Mouse (Mus musculus) kidney, adult 11 months (tissue): Measurements from ENCODE around the gene Iqck.
A peak's percentile ranks its signal among the peaks of the same experiment; 100 is the strongest.

ENCODE experiments used
- DNase-seq: peaks from one replicate; pipeline ENCODE4 v3.0.0; 2022

The Iqck gene

DNA sequence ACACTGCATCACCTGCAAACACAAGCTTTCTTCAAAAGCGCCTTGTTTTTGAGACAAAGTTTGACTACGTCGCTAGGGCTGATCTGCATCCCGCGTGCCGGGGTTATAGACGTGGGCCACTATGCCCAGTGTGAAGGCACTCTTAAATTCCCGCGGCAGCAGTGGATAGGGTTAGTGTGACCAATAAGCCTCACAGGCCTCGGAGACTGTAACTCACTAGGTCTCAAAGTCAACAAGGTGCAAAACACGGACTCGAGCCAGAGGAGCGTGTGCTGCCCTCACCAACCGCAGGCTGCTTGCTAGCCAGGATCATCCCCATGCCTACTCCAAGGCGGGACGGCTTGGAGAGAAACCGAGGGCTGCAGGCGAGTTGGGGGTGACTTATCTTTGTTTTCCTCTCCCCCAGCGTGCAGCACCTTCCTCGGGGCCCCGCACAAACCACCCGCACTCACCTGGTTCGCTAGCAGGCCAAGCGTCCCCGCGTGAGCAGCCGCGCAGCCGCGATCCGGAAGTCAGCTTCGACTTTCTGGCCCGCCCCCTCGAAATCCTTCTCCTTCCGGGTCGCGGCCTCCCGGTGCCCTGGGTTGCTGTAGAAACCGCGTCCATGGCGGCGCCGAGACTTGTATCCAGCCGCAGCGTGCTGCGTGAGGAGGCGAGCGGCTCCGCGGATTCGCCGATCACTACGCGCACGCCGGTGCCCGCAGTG is at the start of gene Iqck:
Gene Iqck, plus strand, starts transcription at position 582 of the 706 bp plus-strand sequence.
- peak; percentile 86 for DNase-seq

- DNase-seq = no peak
Measured at GRCm38 (mm10) chr7:118806631-118807411, 48.7 kb upstream of the Iqck start.

DNA sequence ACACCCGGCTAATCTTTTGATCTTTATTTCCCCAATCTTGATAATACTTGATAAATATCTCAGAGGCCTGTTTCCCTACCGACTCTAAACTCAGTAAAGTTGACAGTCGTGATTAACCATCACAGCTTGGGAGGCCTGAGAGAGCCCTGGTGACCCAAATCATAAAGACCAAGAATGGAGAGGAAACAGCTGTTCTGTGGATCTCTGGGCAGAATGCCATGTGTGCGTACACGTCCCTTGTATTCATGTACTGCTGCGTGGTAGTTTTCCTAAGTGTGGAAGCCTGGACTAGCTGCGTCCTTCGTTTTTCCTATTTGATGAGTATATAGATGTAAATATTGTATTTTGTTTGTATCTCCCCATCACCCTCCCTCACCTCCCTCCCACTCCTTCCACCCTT is 47.7 kb upstream of the Iqck start:
- DNase-seq = no peak

DNA sequence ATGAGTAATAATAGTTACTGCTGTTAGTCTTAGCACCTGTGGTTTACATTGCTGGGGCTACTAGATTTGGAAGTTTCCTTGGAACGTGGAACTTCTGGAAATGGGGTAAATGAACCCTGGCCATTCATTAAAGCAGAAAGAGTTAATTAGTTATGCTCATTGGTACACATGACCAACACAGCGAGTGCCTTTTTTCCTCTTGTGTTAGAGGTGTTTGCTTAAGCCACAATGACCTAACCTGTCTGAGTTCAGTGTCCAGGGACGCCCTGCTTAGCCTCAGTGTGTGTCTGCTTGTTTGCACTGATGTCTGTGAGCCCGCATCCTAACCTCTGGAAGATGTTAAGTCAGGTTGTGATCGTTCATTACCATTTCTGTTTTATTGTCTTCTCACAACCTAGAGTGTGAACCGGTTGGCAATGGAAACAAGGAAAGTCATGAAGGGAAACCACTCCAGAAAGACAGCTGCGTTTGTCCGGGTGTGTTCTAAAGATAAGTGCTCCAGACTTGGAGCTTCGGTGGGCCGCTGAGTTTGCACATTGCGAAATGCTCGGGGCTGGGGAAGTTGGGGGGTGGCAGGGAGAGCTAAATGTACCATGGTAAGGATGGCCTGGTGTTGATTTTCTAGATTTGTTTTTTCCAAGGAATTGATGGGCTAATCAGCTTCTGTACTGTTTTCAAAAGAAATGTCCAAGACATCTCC is 44.0 kb upstream of the Iqck start:
- DNase-seq = peak; percentile 26

DNA sequence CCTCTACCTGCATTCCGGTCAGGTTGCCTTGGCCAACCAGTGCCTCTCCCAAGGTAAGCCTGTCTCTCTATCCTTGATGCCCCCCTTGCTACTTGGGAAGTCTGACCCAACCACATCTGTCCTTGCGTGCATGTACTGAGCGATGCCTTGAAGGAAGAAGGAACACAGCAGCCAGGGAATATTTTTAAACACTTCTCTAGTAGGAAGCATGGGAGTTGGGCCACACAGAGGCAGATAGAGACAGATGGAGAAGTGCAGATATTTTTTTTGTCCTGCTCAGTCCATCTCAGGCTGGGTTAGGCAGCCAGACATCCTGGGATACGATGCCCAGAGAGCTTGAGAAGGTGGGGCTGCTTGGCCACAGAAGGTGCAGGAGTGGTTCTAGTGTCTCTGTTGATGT is 42.0 kb upstream of the Iqck start:
- no peak for DNase-seq

DNA sequence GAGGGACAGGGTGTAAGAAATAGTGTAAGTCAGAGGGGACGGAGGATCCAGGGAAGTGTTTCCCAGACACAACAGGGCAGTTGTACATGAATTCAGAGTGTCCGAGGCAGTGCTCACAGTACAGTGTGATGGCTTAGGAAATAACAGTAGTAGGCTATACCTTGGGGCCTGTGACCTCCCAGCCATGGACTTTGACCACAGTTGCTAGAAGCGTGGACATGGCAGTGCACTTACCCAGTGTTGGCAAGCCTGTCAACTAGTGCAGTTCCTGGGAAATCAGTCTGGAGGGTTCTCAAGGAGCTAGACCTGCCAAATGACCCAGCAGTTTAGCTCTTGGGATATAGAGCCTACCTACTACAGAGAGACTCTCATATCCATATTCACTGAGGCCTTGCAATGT is 39.3 kb upstream of the Iqck start:
- peak; percentile 34 for DNase-seq

DNA sequence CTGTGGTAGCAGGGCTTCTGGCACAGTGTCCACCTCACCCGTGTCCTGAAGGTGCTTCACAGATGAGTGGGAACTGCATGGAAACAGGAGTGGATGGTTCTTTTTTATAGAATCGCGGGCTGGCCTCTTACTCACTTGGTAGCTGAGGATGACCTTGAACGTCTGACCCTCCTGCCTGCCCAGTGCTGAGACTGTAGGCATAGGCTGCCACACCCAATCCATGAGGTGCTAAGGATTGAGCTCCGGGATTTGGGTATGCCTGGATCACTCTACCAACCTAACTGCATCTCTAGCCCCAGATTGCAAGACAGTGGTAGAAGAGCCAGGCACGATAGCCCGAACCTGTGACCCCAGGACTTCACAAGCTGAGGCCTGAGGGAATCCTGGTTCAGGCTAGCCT is 37.8 kb upstream of the Iqck start:
- no peak for DNase-seq

DNA sequence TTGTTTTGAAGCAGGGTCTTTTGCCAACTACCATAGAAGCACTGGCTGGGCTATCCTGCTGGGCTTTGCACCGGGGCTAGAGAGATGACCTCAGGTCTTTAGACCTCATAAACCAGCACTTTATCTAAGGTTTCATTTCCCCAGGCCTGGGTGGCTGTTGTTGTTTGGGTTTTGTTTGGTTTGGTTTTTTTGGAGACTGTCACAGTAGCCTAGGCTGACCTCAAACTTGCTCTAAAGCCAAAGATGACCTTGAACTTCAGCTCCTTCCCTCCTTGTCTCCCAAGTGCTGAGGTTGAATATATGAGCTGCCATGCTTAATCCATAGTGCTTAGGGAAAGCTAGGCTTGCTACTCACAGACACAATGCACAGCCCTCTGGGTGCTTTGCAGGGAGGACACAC is 35.9 kb upstream of the Iqck start:
- DNase-seq = no peak

GRCm38 (mm10) chr7:118821356-118821755 is 34.2 kb upstream of the Iqck start:
- DNase-seq = no peak

GRCm38 (mm10) chr7:118821887-118822556 is 33.5 kb upstream of the Iqck start:
- no peak for DNase-seq

GRCm38 (mm10) chr7:118824451-118824850 is 31.1 kb upstream of the Iqck start:
- DNase-seq = no peak

DNA sequence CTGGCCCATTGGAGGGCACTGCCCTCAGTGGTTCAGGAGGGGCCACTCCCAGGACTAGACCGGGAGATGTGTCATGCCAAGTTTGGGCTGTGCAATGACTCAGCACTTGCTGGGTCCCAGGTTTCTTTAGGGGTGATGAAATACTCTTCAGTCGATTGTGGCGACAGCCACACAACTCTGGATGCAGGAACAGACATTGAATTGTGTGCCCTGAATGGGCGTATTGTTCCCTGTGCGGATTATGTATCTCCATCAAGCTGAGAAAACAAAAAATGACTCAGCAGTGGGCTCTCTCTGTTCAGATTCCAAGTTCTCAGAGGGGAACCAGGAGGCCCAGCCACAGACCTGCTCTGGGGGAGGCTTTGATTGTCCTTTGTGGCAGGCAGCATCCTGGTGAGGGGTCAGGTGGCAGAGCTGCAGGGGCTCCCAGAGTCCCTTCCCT is 27.6 kb upstream of the Iqck start:
- DNase-seq = no peak

GRCm38 (mm10) chr7:118837901-118838300 is 17.7 kb upstream of the Iqck start:
- no peak for DNase-seq

GRCm38 (mm10) chr7:118841030-118841745 is 14.4 kb upstream of the Iqck start:
- no peak for DNase-seq

GRCm38 (mm10) chr7:118841796-118842195 is 13.8 kb upstream of the Iqck start:
- no peak for DNase-seq

- DNase-seq = no peak
Measured at GRCm38 (mm10) chr7:118842938-118843337, 12.6 kb upstream of the Iqck start.

DNA sequence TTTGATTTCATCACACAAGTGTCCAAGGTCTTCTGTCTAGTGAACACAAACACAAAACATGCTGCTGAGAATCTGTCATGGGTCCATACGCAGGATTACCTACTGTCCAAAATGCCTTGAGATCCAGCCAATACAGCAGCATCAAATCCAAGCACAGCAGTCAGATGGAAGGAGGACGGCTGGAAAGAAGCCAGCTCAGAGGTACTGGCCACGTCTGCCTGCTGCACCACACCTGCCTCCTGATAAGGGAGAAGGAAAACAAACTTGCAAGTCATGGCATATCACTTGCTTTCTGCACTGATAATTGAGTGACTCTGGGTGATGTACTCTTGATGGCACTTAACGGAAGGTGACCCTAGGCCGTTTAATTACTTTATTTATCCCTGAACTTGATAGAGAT is 10.4 kb upstream of the Iqck start:
- DNase-seq = no peak

DNA sequence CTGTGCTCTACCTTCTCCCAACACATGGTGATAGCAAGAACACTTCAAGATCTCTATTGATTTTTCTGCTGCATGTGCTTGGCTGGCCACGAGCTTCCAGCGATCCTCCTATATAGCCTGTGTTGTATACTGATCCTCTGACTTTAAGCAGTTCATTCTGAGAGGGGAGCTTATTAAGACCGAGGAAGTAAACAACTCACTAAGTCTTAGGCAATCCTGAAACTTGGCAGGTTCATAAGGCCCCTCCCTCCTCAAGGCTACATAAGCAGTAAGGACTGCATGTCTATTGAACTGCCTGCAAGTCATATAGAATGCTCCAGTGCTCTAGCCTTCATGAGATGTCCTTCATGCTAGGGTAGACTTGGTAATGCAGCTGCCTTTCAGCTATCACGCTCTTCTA is 9.2 kb upstream of the Iqck start:
- no peak for DNase-seq

GRCm38 (mm10) chr7:118848796-118849195 is 6.8 kb upstream of the Iqck start:
- DNase-seq = peak; percentile 90

GRCm38 (mm10) chr7:118849543-118850250 is 5.9 kb upstream of the Iqck start:
- no peak for DNase-seq

DNA sequence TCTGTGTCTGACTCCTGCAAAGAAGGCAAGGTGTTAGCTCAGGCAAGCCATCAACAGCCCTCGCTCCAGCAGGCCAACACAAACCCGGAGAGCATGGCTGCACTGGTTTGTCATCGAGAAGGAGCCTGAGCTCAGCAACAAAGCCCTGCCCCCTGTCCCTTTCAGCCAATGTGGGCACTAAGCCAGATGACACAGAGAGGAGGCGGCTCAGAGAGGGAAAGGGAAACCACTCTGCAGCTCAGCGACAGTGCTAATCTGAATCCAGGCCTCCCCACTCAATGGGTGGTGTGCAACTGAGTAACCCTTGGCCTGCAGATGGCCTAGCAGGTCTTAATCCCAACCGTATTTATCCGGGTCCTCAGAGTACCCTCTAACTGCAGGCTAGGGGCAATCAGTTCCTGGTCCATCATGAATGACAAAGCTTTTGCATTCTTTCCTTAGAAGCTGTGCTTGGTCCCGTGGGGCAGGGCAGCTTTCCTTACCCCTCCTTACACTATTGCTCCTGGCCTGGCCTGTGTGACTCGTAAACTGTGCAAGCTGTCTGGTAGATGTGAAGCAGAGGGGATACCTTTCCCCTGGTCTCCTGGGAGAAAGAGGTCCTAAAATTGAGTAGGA is 4.8 kb upstream of the Iqck start:
- DNase-seq = no peak
